Mouse (Mus musculus) right cerebral cortex, adult 2 months (tissue): Measurements from ENCODE around the gene Slc39a12.

ENCODE experiments used
- DNase-seq, 2 experiments: peaks; one replicate each; pipeline ENCODE4 v3.0.0; 2021 to 2022; ENCODE audit warnings: low spot score in 2 of 2

The Slc39a12 gene

GRCm38 (mm10) chr2:14388162-14388561, at the start of gene Slc39a12:
Slc39a12 (plus strand) TSS chr2:14388316.
- no peak for DNase-seq

GRCm38 (mm10) chr2:14341652-14342308, 46.3 kb upstream of the Slc39a12 start:
- DNase-seq: peak; percentile 44 to 62

- no peak for DNase-seq
Measured at GRCm38 (mm10) chr2:14342309-14342839, 45.7 kb upstream of the Slc39a12 start.

GRCm38 (mm10) chr2:14388856-14389255, 740 bp downstream of the Slc39a12 start:
- no peak for DNase-seq

GRCm38 (mm10) chr2:14390900-14391299, 2.8 kb downstream of the Slc39a12 start:
- no peak for DNase-seq

GRCm38 (mm10) chr2:14403000-14403399, 14.9 kb downstream of the Slc39a12 start:
- no peak for DNase-seq

- DNase-seq: no peak
Measured at GRCm38 (mm10) chr2:14428987-14429386, 40.9 kb downstream of the Slc39a12 start.

GRCm38 (mm10) chr2:14447322-14447721, 59.2 kb downstream of the Slc39a12 start:
- DNase-seq: no peak

- DNase-seq: no peak
Measured at GRCm38 (mm10) chr2:14450866-14451265, 62.8 kb downstream of the Slc39a12 start.

GRCm38 (mm10) chr2:14454946-14455631, 67.0 kb downstream of the Slc39a12 start:
- DNase-seq: no peak

GRCm38 (mm10) chr2:14464438-14464837, 76.3 kb downstream of the Slc39a12 start:
- DNase-seq: no peak

GRCm38 (mm10) chr2:14494132-14494531, 106.0 kb downstream of the Slc39a12 start:
- DNase-seq: no peak

GRCm38 (mm10) chr2:14496150-14496549, 108.0 kb downstream of the Slc39a12 start:
- no peak for DNase-seq

GRCm38 (mm10) chr2:14502482-14502881, 114.4 kb downstream of the Slc39a12 start:
- no peak for DNase-seq

GRCm38 (mm10) chr2:14518237-14518636, 130.1 kb downstream of the Slc39a12 start:
- DNase-seq: no peak

- DNase-seq: no peak
Measured at GRCm38 (mm10) chr2:14534325-14535077, 146.4 kb downstream of the Slc39a12 start.

GRCm38 (mm10) chr2:14535246-14535671, 147.1 kb downstream of the Slc39a12 start:
- DNase-seq: peak; percentile 16 to 21

- peak; percentile 18 to 31 for DNase-seq
Measured at GRCm38 (mm10) chr2:14537781-14538180, 149.7 kb downstream of the Slc39a12 start.

GRCm38 (mm10) chr2:14543355-14543754, 155.2 kb downstream of the Slc39a12 start:
- peak; percentile 14 to 15 for DNase-seq

GRCm38 (mm10) chr2:14543773-14544172, 155.7 kb downstream of the Slc39a12 start:
- no peak for DNase-seq
